Mouse (Mus musculus) brown adipose tissue, adult 24 weeks (tissue): Measurements from ENCODE around the gene Dclk1. TPM values are rescaled to one million over a fixed set of nuclear protein-coding genes. Genes with fewer than 3 reads are reported as not detected.

Experiments used
- H3K27ac ChIP-seq: fragments of 200-500 bp; replicated peaks from 2 replicates; pipeline ENCODE4 v1.5.1; 2012; ENCODE audit warnings: low read depth, mild to moderate bottlenecking, low read length
- H3K4me1 ChIP-seq: fragments of 200-500 bp; 2 replicates; pipeline ENCODE4 v1.6.1; 2012; ENCODE audit warnings: low read length, mixed read lengths; ENCODE audit not compliant: control insufficient read depth, insufficient read depth, insufficient read length
- H3K4me3 ChIP-seq: fragments of 200-500 bp; 2 replicates; pipeline ENCODE4 v1.5.1; 2012; ENCODE audit warnings: low read depth, mild to moderate bottlenecking, low read length, moderate library complexity; ENCODE audit not compliant: insufficient read depth
- polyA plus RNA-seq: library from polyadenylated mRNA; stranded (reverse); fragments of >200 nt; gene quantifications from 2 replicates; pipeline ENCODE4 v1.2.4, GENCODE M21; 2012; ENCODE audit not compliant: missing spikeins, insufficient read depth, insufficient read length

Dclk1 gene
- polyA plus RNA-seq, 1 experiment = 2.6 TPM

GRCm38 (mm10) chr3:55378591-55378990 is 136.4 kb downstream of the Dclk1 start:
- no peaks in the 10 kb centered on the region for H3K4me1 ChIP-seq
- no peak overlapping the region for H3K4me3 ChIP-seq
- H3K27ac ChIP-seq = no peak overlapping the region

- Histone ChIP-seq H3K4me3 (no peak overlapping the region), H3K27ac (no peak overlapping the region), H3K4me1 (no peaks in the 10 kb centered on the region)
Measured at GRCm38 (mm10) chr3:55380471-55380870, 138.3 kb downstream of the Dclk1 start.

- Histone ChIP-seq H3K4me3 (no peak overlapping the region), H3K27ac (no peak overlapping the region), H3K4me1 (no peaks in the 10 kb centered on the region)
Measured at GRCm38 (mm10) chr3:55392605-55393004, 150.4 kb downstream of the Dclk1 start.

GRCm38 (mm10) chr3:55393549-55393948 is 151.4 kb downstream of the Dclk1 start:
- no peak overlapping the region for H3K27ac ChIP-seq
- H3K4me1 ChIP-seq = no peaks in the 10 kb centered on the region
- H3K4me3 ChIP-seq = no peak overlapping the region

GRCm38 (mm10) chr3:55396792-55397191 is 154.6 kb downstream of the Dclk1 start:
- Histone ChIP-seq H3K4me3 (no peak overlapping the region), H3K27ac (no peak overlapping the region), H3K4me1 (no peaks in the 10 kb centered on the region)

GRCm38 (mm10) chr3:55397752-55398693 is 155.9 kb downstream of the Dclk1 start:
- Histone ChIP-seq H3K27ac (no peak overlapping the region), H3K4me1 (no peaks in the 10 kb centered on the region), H3K4me3 (no peak overlapping the region)

- H3K4me3 ChIP-seq = no peak overlapping the region
- H3K27ac ChIP-seq = no peak overlapping the region
Measured at GRCm38 (mm10) chr3:55401236-55401635, 159.1 kb downstream of the Dclk1 start.

GRCm38 (mm10) chr3:55404751-55405150 is 162.6 kb downstream of the Dclk1 start:
- H3K4me3 ChIP-seq = no peak overlapping the region
- no peak overlapping the region for H3K27ac ChIP-seq
- no peaks in the 10 kb centered on the region for H3K4me1 ChIP-seq

More at GRCm38 (mm10) chr3:55401236-55401635, 159.1 kb downstream of the Dclk1 start:
- no peaks in the 10 kb centered on the region for H3K4me1 ChIP-seq

GRCm38 (mm10) chr3:55406616-55407015 is 164.5 kb downstream of the Dclk1 start:
- Histone ChIP-seq H3K4me3 (no peak overlapping the region), H3K27ac (no peak overlapping the region), H3K4me1 (no peaks in the 10 kb centered on the region)

- no peak overlapping the region for H3K27ac ChIP-seq
- no peak overlapping the region for H3K4me3 ChIP-seq
- no peaks in the 10 kb centered on the region; the same call in 1 of the 2 replicates for H3K4me1 ChIP-seq
Measured at GRCm38 (mm10) chr3:55411547-55411946, 169.4 kb downstream of the Dclk1 start.

- Histone ChIP-seq H3K4me1 (no peaks in the 10 kb centered on the region; the same call in 1 of the 2 replicates), H3K27ac (no peak overlapping the region), H3K4me3 (no peak overlapping the region)
Measured at GRCm38 (mm10) chr3:55415527-55415950, 173.4 kb downstream of the Dclk1 start.

- H3K4me3 ChIP-seq = no peak overlapping the region
- no peak overlapping the region for H3K27ac ChIP-seq
- H3K4me1 ChIP-seq = no peaks in the 10 kb centered on the region; the same call in 1 of the 2 replicates
Measured at GRCm38 (mm10) chr3:55418845-55419244, 176.7 kb downstream of the Dclk1 start.

- Histone ChIP-seq H3K27ac (no peak overlapping the region), H3K4me1 (no peaks in the 10 kb centered on the region; the same call in 1 of the 2 replicates), H3K4me3 (no peak overlapping the region)
Measured at GRCm38 (mm10) chr3:55419334-55419733, 177.2 kb downstream of the Dclk1 start.

GRCm38 (mm10) chr3:55420436-55421083 is 178.4 kb downstream of the Dclk1 start:
- Histone ChIP-seq H3K4me1 (no peaks in the 10 kb centered on the region; the same call in 1 of the 2 replicates), H3K27ac (no peak overlapping the region), H3K4me3 (no peak overlapping the region)

- Histone ChIP-seq H3K4me1 (no peaks in the 10 kb centered on the region), H3K27ac (no peak overlapping the region), H3K4me3 (no peak overlapping the region)
Measured at GRCm38 (mm10) chr3:55423640-55424397, 181.7 kb downstream of the Dclk1 start.
